Mouse (Mus musculus) hindlimb bud, embryonic 11.5 days (tissue): ENCODE measurements around the gene Gm49486.

Source experiments
- DNase-seq: peaks from one replicate; pipeline ENCODE4 v3.0.0-alpha.2; 2012; ENCODE audit warnings: low read depth, low spot score; ENCODE audit errors: extremely low spot score

The Gm49486 gene

GRCm38 (mm10) chr15:79229058-79229821, at the start of gene Gm49486, which contains the start of gene Pick1:
TSS of gene Gm49486 (plus strand) at chr15:79229391.
TSS of gene Pick1 (plus strand) at chr15:79229173.
- peak; percentile 68 for DNase-seq

GRCm38 (mm10) chr15:79185213-79185612, 44.0 kb upstream of the Gm49486 start:
- DNase-seq, result no peak

- DNase-seq, result no peak
These were observed 41.4 kb upstream of the Gm49486 start for GRCm38 (mm10) chr15:79187819-79188218.

GRCm38 (mm10) chr15:79191426-79191825, 37.8 kb upstream of the Gm49486 start:
- no peak for DNase-seq

- no peak for DNase-seq
These were observed 36.7 kb upstream of the Gm49486 start for GRCm38 (mm10) chr15:79192450-79192849.

GRCm38 (mm10) chr15:79192885-79193845, 36.0 kb upstream of the Gm49486 start:
- DNase-seq, result no peak

GRCm38 (mm10) chr15:79194048-79194447, 35.1 kb upstream of the Gm49486 start:
- no peak for DNase-seq

GRCm38 (mm10) chr15:79194946-79195345, 34.2 kb upstream of the Gm49486 start:
- no peak for DNase-seq

- DNase-seq, result no peak
These were observed 33.7 kb upstream of the Gm49486 start for GRCm38 (mm10) chr15:79195492-79195891.

- DNase-seq, result no peak
These were observed 29.7 kb upstream of the Gm49486 start for GRCm38 (mm10) chr15:79199390-79199976.

- no peak for DNase-seq
These were observed 27.6 kb upstream of the Gm49486 start for GRCm38 (mm10) chr15:79201491-79202150.

- DNase-seq, result no peak
These were observed 26.6 kb upstream of the Gm49486 start for GRCm38 (mm10) chr15:79202575-79202974.

- DNase-seq, result no peak
These were observed 21.0 kb upstream of the Gm49486 start for GRCm38 (mm10) chr15:79208211-79208610.

- DNase-seq, result no peak
These were observed 20.3 kb upstream of the Gm49486 start for GRCm38 (mm10) chr15:79208758-79209439.

- DNase-seq, result no peak
These were observed 18.8 kb upstream of the Gm49486 start for GRCm38 (mm10) chr15:79210357-79210756.

GRCm38 (mm10) chr15:79212750-79213446, 16.3 kb upstream of the Gm49486 start:
- DNase-seq, result no peak

- DNase-seq, result no peak
These were observed 15.6 kb upstream of the Gm49486 start for GRCm38 (mm10) chr15:79213591-79213990.

- no peak for DNase-seq
These were observed 13.0 kb upstream of the Gm49486 start for GRCm38 (mm10) chr15:79216191-79216590.

GRCm38 (mm10) chr15:79219572-79219971, 9.6 kb upstream of the Gm49486 start:
- no peak for DNase-seq

GRCm38 (mm10) chr15:79223641-79224040, 5.5 kb upstream of the Gm49486 start:
- no peak for DNase-seq
